Mouse (Mus musculus): ENCODE measurements around the gene Gins3. TPM values are rescaled to one million over a fixed set of nuclear protein-coding genes. Genes with fewer than 3 reads are reported as not detected.
"Not testable (repeated sequence)": the region's sequence is repeated elsewhere in the genome, so short reads cannot be mapped to it uniquely, and the experiment has no call there.

Gene Gins3
- total RNA-seq (2021), result 1 to 10 TPM; 1.3 TPM

GRCm38 (mm10) chr8:95633262-95634062, at the start of gene Gins3:
Gene Gins3, plus strand, starts transcription at chr8:95633453.
- peak; percentile 87 to 93 for DNase-seq (ENCODE audit: extremely low spot score in 1 of 2, low spot score in 2 of 2)
- intact Hi-C loops (cut with DNase I), result no loop called here

- DNase-seq (ENCODE audit: extremely low spot score in 1 of 2, low spot score in 2 of 2), result no peak
- intact Hi-C loops (cut with DNase I), result no loop called here
These were observed 45.9 kb upstream of the Gins3 start for GRCm38 (mm10) chr8:95587339-95587738.

- intact Hi-C loops (cut with DNase I), result no loop called here
These were observed 44.0 kb upstream of the Gins3 start for GRCm38 (mm10) chr8:95589282-95589681.

GRCm38 (mm10) chr8:95590539-95590938, 42.7 kb upstream of the Gins3 start:
- DNase-seq (ENCODE audit: extremely low spot score in 1 of 2, low spot score in 2 of 2), result no peak
- intact Hi-C loops (cut with DNase I), result no loop called here

More at GRCm38 (mm10) chr8:95589282-95589681, 44.0 kb upstream of the Gins3 start:
- no peak for DNase-seq (ENCODE audit: extremely low spot score in 1 of 2, low spot score in 2 of 2)

- DNase-seq (ENCODE audit: extremely low spot score in 1 of 2, low spot score in 2 of 2), result no peak
- intact Hi-C loops (cut with DNase I), result no loop called here
These were observed 41.0 kb upstream of the Gins3 start for GRCm38 (mm10) chr8:95592131-95592780.

GRCm38 (mm10) chr8:95593439-95594393, 39.5 kb upstream of the Gins3 start:
- intact Hi-C loops (cut with DNase I), result no loop called here
- no peak for DNase-seq (ENCODE audit: extremely low spot score in 1 of 2, low spot score in 2 of 2)

GRCm38 (mm10) chr8:95595131-95595530, 38.1 kb upstream of the Gins3 start:
- intact Hi-C loops (cut with DNase I), result loop anchor here (5.0 kb wide), 1 partner anchor 108 kb away; no protein-coding TSS in a partner anchor
- no peak for DNase-seq (ENCODE audit: extremely low spot score in 1 of 2, low spot score in 2 of 2)

- intact Hi-C loops (cut with DNase I), result loop anchor here (5.0 kb wide), 1 partner anchor 110 kb away; no protein-coding TSS in a partner anchor
- DNase-seq (ENCODE audit: extremely low spot score in 1 of 2, low spot score in 2 of 2), result no peak
These were observed 36.4 kb upstream of the Gins3 start for GRCm38 (mm10) chr8:95596841-95597241.

GRCm38 (mm10) chr8:95599861-95600260, 33.4 kb upstream of the Gins3 start:
- intact Hi-C loops (cut with DNase I), result loop anchor here (2.0 to 10.0 kb wide), 3 partner anchors 97 to 235 kb away; no protein-coding TSS in a partner anchor
- DNase-seq (ENCODE audit: extremely low spot score in 1 of 2, low spot score in 2 of 2), result peak; percentile 62 to 71

GRCm38 (mm10) chr8:95601306-95601705, 31.9 kb upstream of the Gins3 start:
- intact Hi-C loops (cut with DNase I), result loop anchor here (2.0 to 10.0 kb wide), 2 partner anchors 95 to 233 kb away; no protein-coding TSS in a partner anchor
- DNase-seq (ENCODE audit: extremely low spot score in 1 of 2, low spot score in 2 of 2), result no peak

- DNase-seq (ENCODE audit: extremely low spot score in 1 of 2, low spot score in 2 of 2), result no peak
- intact Hi-C loops (cut with DNase I), result loop anchor here (10.0 kb wide), 1 partner anchor 233 kb away; no protein-coding TSS in a partner anchor
These were observed 31.1 kb upstream of the Gins3 start for GRCm38 (mm10) chr8:95602168-95602567.

GRCm38 (mm10) chr8:95606509-95606908, 26.7 kb upstream of the Gins3 start:
- not testable (repeated sequence) for DNase-seq (ENCODE audit: extremely low spot score in 1 of 2, low spot score in 2 of 2)
- intact Hi-C loops (cut with DNase I), result loop anchor here (10.0 kb wide), 1 partner anchor 228 kb away; no protein-coding TSS in a partner anchor

- no peak for DNase-seq (ENCODE audit: extremely low spot score in 1 of 2, low spot score in 2 of 2)
- intact Hi-C loops (cut with DNase I), result loop anchor here (10.0 kb wide), 1 partner anchor 228 kb away; no protein-coding TSS in a partner anchor
These were observed 26.0 kb upstream of the Gins3 start for GRCm38 (mm10) chr8:95607210-95607609.

- intact Hi-C loops (cut with DNase I), result loop anchor here (10.0 kb wide), 1 partner anchor 225 kb away; no protein-coding TSS in a partner anchor
- no peak for DNase-seq (ENCODE audit: extremely low spot score in 1 of 2, low spot score in 2 of 2)
These were observed 23.8 kb upstream of the Gins3 start for GRCm38 (mm10) chr8:95609406-95609805.

GRCm38 (mm10) chr8:95610749-95611148, 22.5 kb upstream of the Gins3 start:
- intact Hi-C loops (cut with DNase I), result no loop called here
- DNase-seq (ENCODE audit: extremely low spot score in 1 of 2, low spot score in 2 of 2), result no peak

- intact Hi-C loops (cut with DNase I), result no loop called here
- DNase-seq (ENCODE audit: extremely low spot score in 1 of 2, low spot score in 2 of 2), result no peak
These were observed 21.5 kb upstream of the Gins3 start for GRCm38 (mm10) chr8:95611769-95612168.

GRCm38 (mm10) chr8:95616383-95616782, 16.9 kb upstream of the Gins3 start:
- intact Hi-C loops (cut with DNase I), result no loop called here
- no peak for DNase-seq (ENCODE audit: extremely low spot score in 1 of 2, low spot score in 2 of 2)

GRCm38 (mm10) chr8:95620046-95620445, 13.2 kb upstream of the Gins3 start:
- no peak for DNase-seq (ENCODE audit: extremely low spot score in 1 of 2, low spot score in 2 of 2)
- intact Hi-C loops (cut with DNase I), result no loop called here

GRCm38 (mm10) chr8:95624833-95625232, 8.4 kb upstream of the Gins3 start:
- intact Hi-C loops (cut with DNase I), result no loop called here
- DNase-seq (ENCODE audit: extremely low spot score in 1 of 2, low spot score in 2 of 2), result no peak

Measured in left cerebral cortex, postnatal 10 days (tissue).